Mouse (Mus musculus) neutrophil, adult 5-6 weeks (primary cell): ENCODE measurements around the gene Gpat2. TPM values are rescaled to one million over a fixed set of nuclear protein-coding genes. Genes with fewer than 3 reads are reported as not detected.

Experiments used
- ATAC-seq: fragments of 151-379, 151-347 bp; 2 replicates; pipeline ENCODE4 v1.8.0; 2017; ENCODE audit warnings: mild to moderate bottlenecking, moderate TSS enrichment; ENCODE audit not compliant: insufficient number of reproducible peaks, poor library complexity, low FRiP score, severe bottlenecking; ENCODE audit errors: extremely low read depth
- total RNA-seq: library from RNA; stranded (forward); fragments of 200-1000 nt; gene quantifications from 2 replicates; pipeline ENCODE4 v1.2.3, GENCODE M21; 2017

Gpat2 gene
- total RNA-seq, 1 experiment from 2014 or later = not detected

DNA sequence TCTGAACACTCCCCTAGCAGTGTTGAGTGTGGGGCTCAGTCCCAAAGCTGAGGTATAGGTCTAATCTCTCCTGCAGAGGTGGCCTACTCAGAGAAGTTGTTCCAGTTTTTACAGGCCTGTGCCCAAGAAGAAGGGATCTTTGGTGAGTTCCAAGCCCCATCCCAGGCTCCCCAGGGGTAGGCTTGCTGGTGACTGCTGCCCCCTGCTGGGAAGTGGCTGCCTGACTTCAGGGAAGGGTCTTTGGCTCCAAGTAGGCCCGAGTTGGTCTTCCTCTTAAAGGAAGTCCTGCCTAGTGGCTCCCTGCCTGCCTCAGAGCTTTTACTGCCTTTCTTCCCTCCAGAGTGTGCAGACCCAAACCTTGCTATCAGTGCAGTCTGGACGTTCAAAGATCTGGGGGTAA is 10.1 kb downstream of the Gpat2 start:
- ATAC-seq = no peak

DNA sequence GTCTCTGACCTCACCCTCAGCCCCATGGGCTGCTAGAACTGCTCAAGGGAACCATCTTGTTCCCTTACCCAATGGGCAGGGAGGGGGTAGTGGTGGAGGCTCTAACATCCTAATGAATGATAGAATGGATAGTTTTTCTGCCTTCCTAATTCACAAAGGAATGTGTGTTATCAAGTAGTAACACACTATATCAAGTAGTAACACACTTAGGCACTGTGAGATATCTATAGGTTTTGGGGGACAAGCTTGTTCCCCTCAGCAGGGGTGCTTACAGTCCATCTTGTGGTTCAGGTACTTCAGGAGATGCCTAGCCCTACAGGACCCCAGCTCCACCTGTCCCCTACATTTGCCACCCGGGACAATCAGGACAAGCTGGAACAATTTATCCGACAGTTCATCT is 10.6 kb downstream of the Gpat2 start:
- no peak for ATAC-seq

- no peak for ATAC-seq
Measured at GRCm38 (mm10) chr2:127437697-127438096, 12.7 kb downstream of the Gpat2 start.

DNA sequence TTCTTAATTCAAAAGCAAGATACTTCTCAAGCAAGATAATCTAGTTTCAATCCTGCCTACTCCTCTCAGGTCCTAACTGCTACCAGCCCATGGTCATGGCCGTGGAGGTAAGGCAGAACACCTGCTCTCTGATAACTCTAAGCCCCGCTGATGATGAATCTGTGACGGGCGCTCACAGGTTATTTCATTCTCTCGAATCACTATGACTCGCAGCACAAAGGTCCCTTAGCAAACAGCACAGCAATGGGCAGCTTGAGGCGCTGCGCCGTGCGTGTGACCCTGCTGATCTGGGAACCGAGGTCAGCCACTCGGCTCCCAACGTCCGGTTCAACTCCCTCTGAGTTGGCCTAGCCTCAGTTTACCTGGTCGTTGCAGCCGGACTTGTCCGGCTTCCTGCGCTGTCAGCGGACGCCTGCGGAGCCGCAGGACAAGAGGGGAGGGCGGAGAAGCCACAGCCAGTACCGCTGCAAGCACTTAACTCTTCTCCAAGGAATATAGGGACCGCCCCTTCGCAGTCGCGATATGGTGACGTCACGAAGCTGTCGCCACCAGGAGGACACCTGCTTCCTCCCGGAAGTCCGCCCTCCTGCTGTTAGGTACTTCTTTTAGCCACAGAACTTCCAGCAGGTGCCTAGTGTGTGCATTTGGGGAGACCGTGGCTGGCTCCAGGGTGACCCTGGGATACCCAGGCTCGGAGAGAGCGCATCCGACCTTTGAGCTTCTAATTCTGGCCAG is 19.2 kb downstream of the Gpat2 start, which contains the start of gene Fahd2a:
Gene Fahd2a, minus strand, starts transcription at position 511 of the 735 bp plus-strand sequence.
- ATAC-seq = peak; percentile 82

- no peak for ATAC-seq
Measured at GRCm38 (mm10) chr2:127446847-127447246, 21.8 kb downstream of the Gpat2 start.

GRCm38 (mm10) chr2:127449691-127450090 is 24.7 kb downstream of the Gpat2 start:
- ATAC-seq = no peak

GRCm38 (mm10) chr2:127451748-127452147 is 26.7 kb downstream of the Gpat2 start:
- ATAC-seq = no peak

GRCm38 (mm10) chr2:127453141-127453540 is 28.1 kb downstream of the Gpat2 start:
- no peak for ATAC-seq

DNA sequence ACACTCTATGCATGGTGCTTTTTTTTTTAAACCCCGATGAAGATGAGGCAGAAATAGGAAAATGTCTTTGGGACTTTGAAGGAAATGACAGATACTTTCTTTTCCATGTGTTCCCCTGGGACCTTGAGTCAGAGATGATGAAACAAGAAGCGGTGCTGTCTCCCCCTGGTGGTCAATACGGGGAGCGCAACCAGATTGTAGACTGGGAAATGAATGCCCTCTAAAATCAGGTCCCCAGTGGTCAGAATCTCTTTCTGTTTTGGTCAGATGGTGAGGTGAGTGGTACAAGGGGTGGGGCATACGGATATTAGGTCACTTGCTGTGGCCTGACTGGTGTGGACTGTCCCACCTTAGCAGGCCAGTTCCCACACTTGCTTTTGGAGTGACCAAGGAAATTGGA is 28.8 kb downstream of the Gpat2 start:
- ATAC-seq = peak; percentile 47; the same call in 1 of the 2 replicates

DNA sequence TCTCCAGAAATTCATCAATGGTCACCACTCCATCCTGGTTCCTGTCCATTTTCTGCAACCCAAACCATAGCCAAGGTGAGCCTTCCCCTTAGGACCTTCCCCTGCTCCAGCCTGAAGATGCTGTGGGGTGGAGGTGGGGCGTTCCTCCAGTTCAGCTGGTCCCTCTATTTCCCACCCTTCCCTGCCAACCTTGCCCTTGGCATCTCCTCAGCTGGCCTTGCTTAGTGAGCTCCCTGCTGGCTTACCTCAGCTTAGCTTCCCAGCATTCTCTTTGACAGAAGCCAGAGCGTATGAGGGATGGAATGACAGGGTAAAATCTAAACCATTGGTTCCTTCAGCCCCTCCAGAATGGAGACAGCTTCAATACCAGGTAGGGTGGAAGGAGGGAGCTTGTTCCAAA is 34.3 kb downstream of the Gpat2 start:
- no peak for ATAC-seq

DNA sequence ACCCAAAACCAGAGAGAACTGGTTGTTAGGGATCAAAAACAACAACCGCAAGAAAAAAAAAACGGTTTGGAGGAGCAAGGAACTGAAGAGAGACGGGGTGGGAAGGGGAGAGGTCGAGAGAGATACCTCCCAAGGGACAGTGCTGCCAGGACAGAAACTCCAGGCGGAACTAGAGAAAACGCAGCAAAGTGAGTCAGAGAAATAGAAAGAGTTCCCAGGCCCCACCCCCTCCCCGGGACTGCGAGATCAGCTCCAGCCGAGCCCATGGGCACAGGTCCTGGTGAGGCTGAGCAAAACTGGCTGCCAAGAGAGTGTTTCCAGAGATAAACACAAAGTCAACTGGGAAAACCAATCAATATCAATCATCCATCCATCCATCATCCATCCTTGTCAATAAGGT is 36.4 kb downstream of the Gpat2 start:
- no peak for ATAC-seq

DNA sequence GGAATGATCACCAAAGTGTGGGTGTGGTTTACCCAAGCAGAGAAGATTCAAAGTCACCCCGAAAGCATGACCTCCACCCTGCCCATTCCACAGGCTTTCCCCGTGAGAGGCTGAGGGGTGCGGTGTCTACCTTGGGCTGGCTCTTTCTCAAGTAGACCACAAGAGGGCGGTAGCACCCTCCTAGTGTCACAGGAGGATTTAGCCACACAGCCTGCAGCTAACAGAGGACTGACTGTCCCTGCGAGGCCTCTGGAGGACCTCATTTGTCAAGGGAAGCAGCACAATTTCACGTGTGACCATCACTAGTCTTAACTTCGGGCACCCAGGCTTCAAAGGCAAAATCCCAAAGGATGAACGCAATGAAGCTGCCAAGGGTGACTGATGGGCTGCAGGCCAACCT is 37.3 kb downstream of the Gpat2 start:
- peak; percentile 67; the same call in 1 of the 2 replicates for ATAC-seq

GRCm38 (mm10) chr2:127470183-127470582 is 45.2 kb downstream of the Gpat2 start:
- no peak for ATAC-seq

DNA sequence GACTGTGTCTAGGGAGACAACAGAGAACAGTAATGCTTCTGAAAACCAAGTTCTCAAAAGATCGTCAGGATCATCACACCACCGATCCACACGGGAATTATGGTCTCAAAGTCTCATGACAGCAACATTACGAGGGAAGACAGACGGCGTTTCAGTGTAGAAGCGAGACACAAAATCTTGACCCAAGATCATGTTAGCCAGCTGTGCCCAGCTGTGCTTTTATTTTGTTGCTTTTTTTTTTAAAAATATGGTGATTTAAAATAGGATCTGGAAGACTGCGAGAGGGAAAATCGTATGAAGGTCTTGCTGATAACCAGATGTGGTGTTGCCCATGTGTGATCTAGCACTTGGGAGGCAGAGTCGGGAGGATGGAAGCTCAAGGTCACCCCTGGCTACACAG is 45.7 kb downstream of the Gpat2 start:
- no peak for ATAC-seq

- no peak for ATAC-seq
Measured at GRCm38 (mm10) chr2:127471281-127471680, 46.3 kb downstream of the Gpat2 start.

GRCm38 (mm10) chr2:127472279-127472678 is 47.3 kb downstream of the Gpat2 start:
- no peak for ATAC-seq

- ATAC-seq = no peak
Measured at GRCm38 (mm10) chr2:127479210-127479609, 54.2 kb downstream of the Gpat2 start.

- no peak for ATAC-seq
Measured at GRCm38 (mm10) chr2:127479763-127480162, 54.8 kb downstream of the Gpat2 start.

GRCm38 (mm10) chr2:127481841-127482532 is 57.0 kb downstream of the Gpat2 start:
- no peak for ATAC-seq

- ATAC-seq = no peak
Measured at GRCm38 (mm10) chr2:127482533-127482911, 57.5 kb downstream of the Gpat2 start.
